Mouse (Mus musculus) midbrain, embryonic 13.5 days (tissue): Measurements from ENCODE around the gene Slc51a. TPM values are rescaled to one million over a fixed set of nuclear protein-coding genes. Genes with fewer than 3 reads are reported as not detected.
"Not testable (repeated sequence)": the region's sequence is repeated elsewhere in the genome, so short reads cannot be mapped to it uniquely, and the experiment has no call there.

Experiments
- ATAC-seq: fragments of 200-750 bp; cut with Nextera tagmentation; 2 replicates; pipeline ENCODE4 v1.8.0; 2017; ENCODE audit warnings: mild to moderate bottlenecking, moderate TSS enrichment, moderate library complexity
- H3K27ac ChIP-seq: fragments of 300-500 bp; sonication (generic); 2 replicates; pipeline ENCODE4 v1.5.1; 2015; ENCODE audit warnings: inconsistent platforms, mild to moderate bottlenecking, moderate library complexity
- H3K27me3 ChIP-seq: fragments of 300-500 bp; sonication (generic); 2 replicates; pipeline ENCODE4 v1.6.1; 2015; ENCODE audit warnings: mild to moderate bottlenecking, inconsistent platforms
- H3K36me3 ChIP-seq: fragments of 300-500 bp; sonication (generic); 2 replicates; pipeline ENCODE4 v1.6.1; 2015; ENCODE audit warnings: mild to moderate bottlenecking, inconsistent platforms
- H3K4me1 ChIP-seq: fragments of 300-500 bp; sonication (generic); replicated peaks from 2 replicates; pipeline ENCODE4 v1.6.1; 2015; ENCODE audit warnings: inconsistent platforms
- H3K4me2 ChIP-seq: fragments of 300-500 bp; sonication (generic); replicated peaks from 2 replicates; pipeline ENCODE4 v1.6.1; 2015; ENCODE audit warnings: moderate library complexity, mild to moderate bottlenecking, inconsistent platforms
- H3K4me3 ChIP-seq: fragments of 300-500 bp; sonication (generic); replicated peaks from 2 replicates; pipeline ENCODE4 v1.5.1; 2015; ENCODE audit warnings: mild to moderate bottlenecking, inconsistent platforms
- H3K9ac ChIP-seq: fragments of 300-500 bp; sonication (generic); replicated peaks from 2 replicates; pipeline ENCODE4 v1.6.1; 2015; ENCODE audit warnings: mild to moderate bottlenecking, inconsistent platforms
- H3K9me3 ChIP-seq: fragments of 300-500 bp; sonication (generic); 2 replicates; pipeline ENCODE4 v1.6.1; 2016; ENCODE audit warnings: mild to moderate bottlenecking, inconsistent platforms
- WGBS: fragments of 180-500 bp; shearing (Covaris S2); methylation state at CpG from one replicate; pipeline ENCODE4 v1.1.7; 2015; 5-methylcytosine and 5-hydroxymethylcytosine counted together
- polyA plus RNA-seq: library from polyadenylated mRNA; unstranded; fragments of >200 nt; fragmentation: Nextera tagmentation; extraction: Ambion mirVana; gene quantifications from 2 replicates; pipeline ENCODE4 v1.2.1, GENCODE M21; 2015

Gene Slc51a
- polyA plus RNA-seq, 1 experiment from 2014 or later: 0.27 TPM

DNA sequence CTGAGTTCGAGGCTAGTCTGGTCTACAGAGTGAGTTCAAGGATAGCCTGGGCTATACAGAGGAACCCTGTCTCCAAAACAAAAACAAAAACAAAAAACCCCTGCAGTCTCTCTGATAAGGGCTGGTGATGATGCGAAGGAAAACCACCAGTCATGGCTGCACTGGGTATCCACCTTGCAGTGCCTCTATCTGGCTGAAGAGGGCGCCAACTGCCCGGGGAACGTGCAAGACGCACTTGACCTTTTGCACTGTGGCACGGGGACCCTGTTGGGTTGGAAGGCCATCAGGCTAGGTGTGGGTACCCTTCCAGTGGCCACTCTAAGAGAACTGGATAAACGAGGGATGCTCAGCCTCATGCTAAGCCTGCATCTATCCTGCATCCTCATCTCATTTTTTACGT is 19.7 kb upstream of the Slc51a start:
- WGBS: 22% methylated on average over 9 of the region's 9 CpGs
- no peak for ATAC-seq
- H3K27me3 ChIP-seq: peaks cover 3% of the 10 kb centered on the region; the same call in 1 of the 2 replicates
- no peaks in the 10 kb centered on the region for H3K9me3 ChIP-seq
- H3K4me1 ChIP-seq: peaks cover 17% of the 10 kb centered on the region
- H3K9ac ChIP-seq: no peak overlapping the region
- no peak overlapping the region for H3K27ac ChIP-seq
- no peak overlapping the region for H3K4me2 ChIP-seq
- H3K4me3 ChIP-seq: no peak overlapping the region
- no peaks in the 10 kb centered on the region for H3K36me3 ChIP-seq

DNA sequence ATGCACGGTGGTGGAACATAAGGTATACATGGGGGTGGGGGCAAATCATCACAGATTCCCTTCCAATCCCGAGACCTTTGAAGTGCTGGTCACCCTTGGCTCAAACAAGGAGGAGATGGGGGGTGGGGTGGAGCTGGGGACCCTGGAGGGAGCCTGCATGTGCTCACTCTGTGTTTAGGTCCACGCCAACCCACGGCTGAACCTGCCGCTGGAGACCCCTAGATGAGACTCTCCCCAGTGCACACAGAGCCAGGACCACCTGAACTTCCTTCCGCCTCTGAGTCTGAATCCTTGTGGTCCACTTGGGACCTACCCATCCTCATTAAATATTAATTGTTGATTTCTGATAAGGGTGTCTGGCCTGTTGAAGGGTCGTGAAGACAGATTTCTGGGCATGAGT is 19.2 kb upstream of the Slc51a start:
- H3K9me3 ChIP-seq: no peaks in the 10 kb centered on the region
- no peaks in the 10 kb centered on the region for H3K36me3 ChIP-seq
- H3K4me2 ChIP-seq: no peak overlapping the region
- H3K9ac ChIP-seq: no peak overlapping the region
- ATAC-seq: no peak
- peaks cover 3% of the 10 kb centered on the region; the same call in 1 of the 2 replicates for H3K27me3 ChIP-seq
- H3K4me3 ChIP-seq: no peak overlapping the region
- H3K4me1 ChIP-seq: peaks cover 17% of the 10 kb centered on the region
- no peak overlapping the region for H3K27ac ChIP-seq
- 70% methylated on average over 7 of the region's 7 CpGs for WGBS

DNA sequence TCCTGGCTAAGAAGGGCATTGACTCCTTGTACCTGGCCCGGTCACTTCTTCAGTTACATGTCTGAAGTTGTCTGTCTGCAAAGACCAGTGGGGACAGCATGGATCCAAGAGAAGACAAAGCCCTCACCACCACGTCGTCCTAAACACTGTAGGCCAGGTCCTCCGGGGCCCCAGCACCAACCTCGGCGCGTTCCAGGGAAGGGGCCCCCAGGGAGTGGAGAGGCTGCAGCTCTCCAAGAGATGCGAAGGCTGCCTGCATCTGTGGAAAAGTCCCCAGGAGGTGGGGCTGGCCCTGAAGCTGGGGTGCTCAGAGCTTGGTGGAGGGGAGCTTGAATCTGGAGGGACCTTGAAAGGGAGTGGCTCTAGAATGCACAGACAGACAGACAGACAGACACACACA is 18.6 kb upstream of the Slc51a start:
- Histone ChIP-seq H3K27ac (no peak overlapping the region), H3K4me1 (peaks cover 16% of the 10 kb centered on the region), H3K9ac (no peak overlapping the region), H3K36me3 (no peaks in the 10 kb centered on the region), H3K4me2 (no peak overlapping the region), H3K9me3 (no peaks in the 10 kb centered on the region), H3K4me3 (no peak overlapping the region), H3K27me3 (peaks cover 3% of the 10 kb centered on the region; the same call in 1 of the 2 replicates)
- ATAC-seq: no peak
- WGBS: 79% methylated on average over 8 of the region's 8 CpGs

- H3K27me3 ChIP-seq: peaks cover 3% of the 10 kb centered on the region; the same call in 1 of the 2 replicates
- no peak overlapping the region for H3K27ac ChIP-seq
- H3K4me3 ChIP-seq: no peak overlapping the region
- H3K9ac ChIP-seq: no peak overlapping the region
- no peaks in the 10 kb centered on the region for H3K9me3 ChIP-seq
- no peak overlapping the region for H3K4me2 ChIP-seq
- ATAC-seq: no peak
- no peaks in the 10 kb centered on the region for H3K36me3 ChIP-seq
- H3K4me1 ChIP-seq: no peaks in the 10 kb centered on the region; the same call in 1 of the 2 replicates
- WGBS: 75% methylated on average over 6 of the region's 6 CpGs
Observed at GRCm38 (mm10) chr16:32503633-32504032, 16.0 kb upstream of the Slc51a start.

GRCm38 (mm10) chr16:32502621-32503335 is 15.1 kb upstream of the Slc51a start:
- no peak overlapping the region for H3K27ac ChIP-seq
- H3K9me3 ChIP-seq: no peaks in the 10 kb centered on the region
- no peak overlapping the region for H3K4me3 ChIP-seq
- no peak for ATAC-seq
- no peak overlapping the region for H3K4me2 ChIP-seq
- H3K36me3 ChIP-seq: no peaks in the 10 kb centered on the region
- H3K4me1 ChIP-seq: no peaks in the 10 kb centered on the region
- H3K27me3 ChIP-seq: peaks cover 3% of the 10 kb centered on the region; the same call in 1 of the 2 replicates
- WGBS: 89% methylated on average over 12 of the region's 12 CpGs
- H3K9ac ChIP-seq: no peak overlapping the region

GRCm38 (mm10) chr16:32501459-32501858 is 13.8 kb upstream of the Slc51a start:
- H3K27me3 ChIP-seq: peaks cover 3% of the 10 kb centered on the region; the same call in 1 of the 2 replicates
- no peak overlapping the region for H3K9ac ChIP-seq
- no peaks in the 10 kb centered on the region for H3K36me3 ChIP-seq
- 77% methylated on average over 7 of the region's 7 CpGs for WGBS
- H3K4me1 ChIP-seq: no peaks in the 10 kb centered on the region
- H3K27ac ChIP-seq: no peak overlapping the region
- ATAC-seq: no peak
- no peak overlapping the region for H3K4me2 ChIP-seq
- no peak overlapping the region for H3K4me3 ChIP-seq
- no peaks in the 10 kb centered on the region for H3K9me3 ChIP-seq

DNA sequence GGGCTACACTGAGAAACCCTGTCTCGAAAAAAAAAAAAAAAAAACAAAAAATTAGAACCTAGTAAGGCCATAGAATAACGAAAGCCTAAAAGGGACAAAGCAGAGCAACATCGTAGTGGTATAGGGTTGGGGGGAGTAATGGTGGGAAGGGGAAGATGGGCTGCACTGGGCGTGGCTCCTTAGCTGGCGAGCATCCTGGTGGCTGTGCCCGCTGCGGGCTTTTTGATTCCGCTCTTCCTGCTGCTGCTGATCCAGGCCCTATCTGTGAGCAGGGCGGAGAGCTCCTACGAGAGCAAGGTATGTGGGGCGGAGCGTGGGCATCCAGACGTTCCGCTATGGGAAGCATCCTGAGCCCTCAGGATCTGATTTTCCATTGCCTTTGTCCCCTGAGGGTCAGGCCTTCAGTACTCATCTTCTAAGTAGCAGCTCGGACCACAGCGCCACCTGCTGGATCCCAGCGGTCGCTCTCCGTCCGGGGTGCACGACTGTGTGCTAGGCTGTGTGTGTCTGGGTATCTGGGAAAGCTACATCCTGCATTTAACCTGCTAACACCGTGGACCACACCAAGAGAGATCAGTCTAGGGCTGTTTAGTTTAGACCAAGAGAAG is 11.9 kb upstream of the Slc51a start:
- WGBS: 12% methylated on average over 22 of the region's 22 CpGs
- Histone ChIP-seq H3K27ac (no peak overlapping the region; the same call in 1 of the 2 replicates), H3K4me1 (no peaks in the 10 kb centered on the region), H3K4me3 (peak overlapping the region; percentile 36), H3K4me2 (peak overlapping the region; percentile 57), H3K36me3 (no peaks in the 10 kb centered on the region), H3K27me3 (no peaks in the 10 kb centered on the region), H3K9ac (peak overlapping the region; percentile 61), H3K9me3 (no peaks in the 10 kb centered on the region)
- ATAC-seq: peak; percentile 96

DNA sequence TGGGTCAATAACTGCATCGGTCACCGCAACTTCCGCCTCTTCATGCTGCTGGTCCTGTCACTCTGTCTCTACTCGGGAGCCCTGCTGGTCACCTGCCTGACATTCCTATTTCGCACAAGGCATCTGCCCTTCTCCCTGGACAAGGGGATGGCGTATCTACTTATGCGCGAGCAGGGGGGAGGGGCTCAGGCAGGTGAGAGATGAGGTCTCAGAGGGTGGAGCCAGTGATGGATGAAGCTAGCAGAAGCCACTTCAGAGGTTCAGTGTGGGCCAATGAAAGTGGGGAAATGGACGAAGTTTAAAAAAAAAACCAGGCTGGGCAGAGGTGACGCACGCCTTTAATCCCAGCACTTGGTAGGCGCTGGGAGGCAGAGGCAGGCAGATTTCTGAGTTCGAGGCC is 11.3 kb upstream of the Slc51a start:
- Histone ChIP-seq H3K9me3 (no peaks in the 10 kb centered on the region), H3K9ac (no peak overlapping the region), H3K36me3 (no peaks in the 10 kb centered on the region), H3K4me2 (peak overlapping the region; percentile 57; the same call in 1 of the 2 replicates), H3K27ac (no peak overlapping the region), H3K4me1 (no peaks in the 10 kb centered on the region), H3K4me3 (0 out of 2 replicates have a peak overlapping the region, but pooled peaks have one; percentile 36), H3K27me3 (no peaks in the 10 kb centered on the region)
- peak; percentile 28; the same call in 1 of the 2 replicates for ATAC-seq
- 70% methylated on average over 13 of the region's 13 CpGs for whole genome bisulfite sequencing

DNA sequence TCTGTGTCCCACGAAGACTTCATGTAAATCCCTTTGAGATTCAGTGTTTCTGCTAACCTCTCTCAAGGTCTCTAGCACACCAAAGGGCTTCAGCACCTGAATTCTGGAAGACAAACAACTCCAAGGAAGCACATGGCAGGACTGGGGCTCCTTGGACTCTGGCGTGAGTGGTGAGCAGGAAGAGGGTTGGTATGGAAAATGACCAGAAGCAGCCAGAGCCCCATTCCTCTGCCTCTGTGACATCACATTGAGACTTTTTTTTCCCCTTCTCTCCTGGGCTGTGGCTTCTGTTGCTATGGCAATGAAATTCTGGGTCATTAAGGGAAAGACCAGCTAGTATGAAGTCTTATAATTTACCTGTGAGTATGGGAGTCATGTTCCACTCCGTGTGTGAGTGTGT is 8.3 kb upstream of the Slc51a start, which contains the start of gene Zdhhc19:
Gene Zdhhc19 (plus strand): TSS at position 301 of the 400 bp plus-strand sequence.
- no peak within 1 kb of the TSS for H3K9ac ChIP-seq
- no peaks in the 10 kb centered on the region for H3K36me3 ChIP-seq
- no peaks in the 10 kb centered on the region for H3K9me3 ChIP-seq
- H3K4me1 ChIP-seq: no peaks in the 10 kb centered on the region
- H3K27ac ChIP-seq: no peak within 1 kb of the TSS
- no peak for ATAC-seq
- H3K4me2 ChIP-seq: no peak within 1 kb of the TSS
- no peaks in the 10 kb centered on the region for H3K27me3 ChIP-seq
- no peak within 1 kb of the TSS for H3K4me3 ChIP-seq
- 77% methylated on average over 3 of the region's 3 CpGs for WGBS

- H3K9me3 ChIP-seq, H3K4me2 ChIP-seq, H3K4me3 ChIP-seq, H3K27me3 ChIP-seq, H3K9ac ChIP-seq, H3K36me3 ChIP-seq, H3K27ac ChIP-seq, H3K4me1 ChIP-seq, ATAC-seq: not testable (repeated sequence)
- 80% methylated on average over 6 of the region's 6 CpGs for WGBS
Observed at GRCm38 (mm10) chr16:32494371-32494770, 6.7 kb upstream of the Slc51a start.

DNA sequence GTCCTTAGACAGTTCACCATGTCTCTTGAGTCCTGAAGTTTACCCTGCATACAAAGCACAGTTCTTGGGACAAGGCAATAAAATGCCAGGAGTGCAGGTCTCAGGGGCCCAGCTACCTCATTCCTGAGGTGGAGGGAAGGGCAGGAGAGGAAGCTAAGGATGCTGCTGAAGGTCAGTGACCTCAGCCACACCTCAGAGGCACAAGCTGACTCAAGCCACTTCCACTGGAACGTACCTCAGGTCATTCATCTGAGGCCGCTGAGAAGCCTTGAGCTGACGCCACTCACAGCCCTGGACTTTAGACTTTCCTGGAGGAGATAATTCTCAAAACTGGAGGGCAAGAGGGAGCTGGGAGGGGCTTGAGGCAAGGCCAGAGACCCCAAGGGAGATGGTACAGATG is 1.3 kb upstream of the Slc51a start:
- 96% methylated on average over 3 of the region's 3 CpGs for WGBS
- no peaks in the 10 kb centered on the region for H3K4me1 ChIP-seq

DNA sequence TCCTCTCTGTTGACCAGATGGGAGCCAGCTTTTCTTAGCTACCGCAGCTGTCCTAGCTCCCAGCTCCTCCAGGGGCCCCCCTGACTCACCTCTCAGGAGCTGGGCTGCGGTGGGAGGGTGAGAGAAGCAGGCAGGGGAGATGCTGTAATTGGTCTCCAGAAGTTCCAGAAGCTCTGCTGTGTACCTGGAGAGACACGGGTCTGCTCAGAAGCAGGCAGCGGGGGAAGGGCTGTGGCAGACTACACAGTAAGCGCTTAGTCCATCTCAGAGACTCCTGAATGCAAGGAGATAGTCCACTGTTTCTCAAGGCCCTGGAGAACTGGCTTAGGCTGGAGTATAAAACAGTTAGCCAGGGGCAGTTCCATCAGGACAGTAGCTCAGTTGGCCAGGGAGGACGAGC is 1.6 kb downstream of the Slc51a start:
- no peak for ATAC-seq
- WGBS: 81% methylated on average over 6 of the region's 6 CpGs

More for the DNA sequence above, 1.3 kb upstream of the Slc51a start:
- no peak overlapping the region for H3K9ac ChIP-seq
- no peak overlapping the region for H3K27ac ChIP-seq
- ATAC-seq: no peak
- H3K9me3 ChIP-seq: no peaks in the 10 kb centered on the region
- H3K36me3 ChIP-seq: no peaks in the 10 kb centered on the region
- H3K4me3 ChIP-seq: no peak overlapping the region
- H3K4me2 ChIP-seq: no peak overlapping the region
- H3K27me3 ChIP-seq: no peaks in the 10 kb centered on the region

More for the DNA sequence above, 1.6 kb downstream of the Slc51a start:
- no peaks in the 10 kb centered on the region for H3K36me3 ChIP-seq
- H3K9ac ChIP-seq: no peak overlapping the region
- H3K4me2 ChIP-seq: no peak overlapping the region
- H3K27ac ChIP-seq: no peak overlapping the region
- no peaks in the 10 kb centered on the region for H3K27me3 ChIP-seq
- H3K4me1 ChIP-seq: no peaks in the 10 kb centered on the region
- H3K9me3 ChIP-seq: no peaks in the 10 kb centered on the region
- no peak overlapping the region for H3K4me3 ChIP-seq
